Mouse (Mus musculus) lung, postnatal 0 days (tissue): Measurements from ENCODE around the gene Osmr.

Experiments used
- CTCF ChIP-seq: IDR thresholded peaks from 2 replicates; pipeline ENCODE4 v1.5.1; 2016; ENCODE audit warnings: antibody characterized with exemption, mild to moderate bottlenecking
- EP300 ChIP-seq: IDR thresholded peaks from 2 replicates; pipeline ENCODE4 v1.6.1; 2016; ENCODE audit warnings: antibody characterized with exemption, mild to moderate bottlenecking, control low read depth

DNA sequence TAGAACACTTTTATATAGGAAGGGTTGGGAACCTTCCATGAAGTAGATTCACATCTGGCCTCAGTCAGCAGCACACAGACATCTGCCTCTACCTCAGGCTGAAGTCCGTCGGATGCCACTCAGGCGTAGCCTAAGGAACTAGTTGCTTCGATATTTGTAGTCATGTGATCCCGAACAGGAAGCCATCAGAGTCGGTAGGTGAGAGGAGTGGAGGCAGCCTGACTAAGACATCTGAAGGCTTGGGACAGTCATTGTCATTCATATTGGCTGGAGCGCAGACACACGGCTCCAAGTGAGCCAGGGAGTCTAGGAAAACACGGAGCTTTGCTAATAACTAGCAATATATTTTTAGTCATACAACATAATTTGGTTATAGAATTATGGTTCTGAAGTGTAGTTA, 6.4 kb upstream of the Osmr start:
- TF ChIP-seq CTCF = no peak
- no peak for TF ChIP-seq EP300
